Mouse (Mus musculus) lung, adult 2 months (tissue): ENCODE data around the gene Cilp2.

ENCODE experiments used
- CTCF ChIP-seq: fragments of 200-500 bp; IDR thresholded peaks from 2 replicates; pipeline ENCODE4 v1.5.1; 2011; ENCODE audit warnings: mild to moderate bottlenecking, low read length, control low read depth; ENCODE audit not compliant: insufficient read depth
- POLR2A ChIP-seq: fragments of 200-500 bp; IDR thresholded peaks from 2 replicates; pipeline ENCODE4 v1.6.1; 2011; ENCODE audit warnings: low read depth, mild to moderate bottlenecking, control low read depth, low read length, borderline replicate concordance; ENCODE audit errors: extremely low read depth

GRCm38 (mm10) chr8:69935431-69935830 is 47.9 kb upstream of the Cilp2 start:
- TF ChIP-seq CTCF = no peak
- no peak for TF ChIP-seq POLR2A
